Mouse (Mus musculus) skeletal muscle tissue, adult 2 months (tissue): ENCODE data around the gene E330021D16Rik.

Experiments
- DNase-seq: peaks from one replicate; pipeline ENCODE4 v3.0.0-alpha.2; 2012; ENCODE audit warnings: low read depth, low spot score

Gene E330021D16Rik

GRCm38 (mm10) chr6:136421059-136421458 is 5.7 kb upstream of the E330021D16Rik start:
- no peak for DNase-seq

DNA sequence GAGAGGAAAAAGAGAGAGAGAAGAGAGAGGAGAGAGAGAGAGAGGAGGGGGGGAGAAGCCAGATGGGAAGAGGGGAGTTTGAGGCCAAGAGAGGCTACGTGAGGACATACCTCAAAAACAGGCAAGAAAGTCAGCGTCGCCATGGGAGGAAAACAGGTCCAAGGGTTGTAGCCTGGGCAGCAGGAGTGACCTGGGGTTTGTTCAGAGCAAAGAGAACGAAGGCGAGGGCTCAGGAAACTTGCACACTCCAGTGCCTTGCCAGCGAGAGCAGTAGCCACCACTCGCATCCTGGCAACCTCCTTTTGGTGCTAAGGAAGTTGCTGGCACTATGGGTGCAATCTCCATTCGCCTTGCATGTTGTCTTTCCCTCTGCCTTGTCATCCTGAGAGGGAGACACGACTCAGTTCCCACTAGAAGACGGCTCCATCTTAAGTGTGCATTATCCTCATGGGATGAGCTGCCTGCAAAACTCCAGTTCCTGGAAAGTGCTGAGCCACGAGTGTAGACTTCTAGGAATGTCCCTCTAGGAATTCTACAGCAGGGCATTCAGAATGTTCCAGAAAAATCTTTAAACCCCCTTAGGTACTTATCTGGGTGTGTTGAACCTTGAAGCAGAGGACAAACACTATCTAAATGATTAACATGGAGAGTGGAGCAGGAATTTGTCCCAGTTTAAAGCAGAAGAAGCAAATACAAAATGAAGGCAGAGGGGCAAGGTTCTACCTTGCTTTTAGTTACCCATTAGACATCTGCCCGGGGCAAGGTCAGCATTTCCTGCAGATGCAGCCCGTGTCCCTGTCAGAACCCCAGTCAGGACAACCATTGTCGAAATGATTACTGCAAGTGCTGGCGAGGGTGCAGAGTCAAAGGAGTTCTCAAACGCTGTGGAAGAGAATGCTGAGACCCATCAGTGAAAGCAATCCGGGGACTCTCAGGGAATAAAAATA is 3.8 kb upstream of the E330021D16Rik start:
- DNase-seq, result no peak

- no peak for DNase-seq
Measured at GRCm38 (mm10) chr6:136418333-136418848, 3.0 kb upstream of the E330021D16Rik start.

- DNase-seq, result no peak
Measured at GRCm38 (mm10) chr6:136417864-136418263, 2.5 kb upstream of the E330021D16Rik start.

DNA sequence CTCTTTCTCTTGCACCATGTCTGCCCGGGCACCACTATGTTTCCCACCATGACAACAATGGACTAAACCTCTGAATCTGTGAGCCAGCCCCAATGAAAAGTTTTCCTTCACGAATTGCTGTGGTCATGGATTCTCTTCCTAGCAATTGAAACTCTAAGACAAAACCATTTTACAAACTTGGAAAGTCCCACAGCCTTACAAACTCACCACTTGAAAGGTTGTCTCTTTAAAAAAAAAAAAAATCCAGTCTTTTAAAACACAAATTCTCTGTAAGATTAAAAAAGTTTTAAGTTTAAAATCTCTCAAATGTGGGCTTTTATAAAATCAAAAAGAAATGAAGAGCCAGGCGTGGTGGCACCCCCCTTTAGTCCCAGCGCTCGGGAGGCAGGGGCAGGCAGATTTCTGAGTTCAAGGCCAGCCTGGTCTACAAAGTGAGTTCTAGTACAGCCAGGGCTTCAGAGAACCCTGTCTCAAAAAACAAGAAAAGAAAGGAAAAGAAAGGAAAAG is 1.5 kb downstream of the E330021D16Rik start:
- DNase-seq, result no peak

DNA sequence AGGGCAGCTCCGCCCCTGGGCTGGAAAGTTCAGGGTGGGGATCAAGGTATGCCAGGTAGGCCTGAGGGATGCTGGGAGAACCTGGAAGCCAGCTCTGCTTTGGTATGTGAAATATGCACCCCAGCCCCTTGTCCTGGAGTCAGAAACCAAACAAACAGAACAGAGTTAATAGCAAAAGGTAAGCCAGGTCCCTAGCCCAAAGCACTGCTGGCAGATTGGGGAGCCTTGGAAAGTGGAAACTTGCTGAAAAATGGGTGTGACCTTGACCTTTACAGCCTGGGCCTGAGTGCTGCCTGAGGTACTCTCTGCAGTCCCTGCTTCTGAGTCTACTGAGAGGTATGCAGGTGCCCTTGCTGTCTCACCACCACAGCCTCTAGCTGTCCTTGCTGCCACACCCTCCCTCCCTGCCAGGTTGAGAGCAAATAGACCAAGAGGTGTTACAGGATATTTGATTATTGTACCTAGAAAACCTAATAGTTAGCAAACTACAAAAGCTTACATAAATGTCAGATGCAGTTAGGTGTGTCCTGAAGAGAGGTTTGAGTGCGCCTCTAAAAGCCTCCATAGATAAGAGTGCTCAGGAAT is 7.7 kb downstream of the E330021D16Rik start:
- no peak for DNase-seq

- DNase-seq, result no peak
Measured at GRCm38 (mm10) chr6:136396860-136397259, 18.5 kb downstream of the E330021D16Rik start.

- no peak for DNase-seq
Measured at GRCm38 (mm10) chr6:136390262-136390661, 25.1 kb downstream of the E330021D16Rik start.

DNA sequence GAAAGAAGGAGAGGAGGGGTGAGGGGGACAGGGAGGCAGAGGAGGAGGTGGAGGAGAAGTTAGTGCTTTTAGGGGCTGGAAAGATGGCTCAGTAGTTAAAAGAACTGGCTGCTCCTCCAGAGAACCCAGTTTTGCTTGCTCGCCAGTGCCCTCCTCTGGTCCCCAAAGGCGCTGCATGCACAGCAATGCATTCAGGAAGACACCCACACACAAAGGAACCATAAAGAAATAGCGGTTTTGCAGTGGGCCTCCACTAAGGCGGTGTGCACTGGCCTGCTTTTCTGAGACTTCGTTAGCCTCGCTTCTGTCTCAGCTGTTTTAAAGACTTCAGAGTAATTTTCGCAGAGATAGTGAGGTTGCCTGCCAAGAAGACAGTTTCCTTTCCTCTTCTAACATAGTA is 30.1 kb downstream of the E330021D16Rik start:
- DNase-seq, result no peak

DNA sequence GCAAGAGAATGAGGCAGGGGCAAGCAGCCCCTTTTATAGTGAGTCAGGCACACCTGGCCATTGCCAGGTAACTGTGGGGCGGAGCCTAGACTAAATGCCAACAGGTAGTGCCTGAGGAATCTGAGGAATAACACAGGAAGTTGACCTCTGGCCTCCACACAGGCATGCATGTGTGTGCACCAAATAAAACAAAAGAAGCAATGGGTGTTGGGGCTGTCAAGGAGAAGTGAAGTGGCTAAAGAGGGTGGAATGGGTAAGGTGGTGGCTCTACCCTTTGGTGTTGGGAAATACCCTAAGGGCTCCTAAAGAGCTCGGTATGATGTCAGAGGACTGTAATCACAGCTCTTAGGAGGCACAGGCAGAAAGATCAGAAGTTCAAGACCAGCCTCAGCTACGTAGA is 32.2 kb downstream of the E330021D16Rik start:
- DNase-seq, result no peak

DNA sequence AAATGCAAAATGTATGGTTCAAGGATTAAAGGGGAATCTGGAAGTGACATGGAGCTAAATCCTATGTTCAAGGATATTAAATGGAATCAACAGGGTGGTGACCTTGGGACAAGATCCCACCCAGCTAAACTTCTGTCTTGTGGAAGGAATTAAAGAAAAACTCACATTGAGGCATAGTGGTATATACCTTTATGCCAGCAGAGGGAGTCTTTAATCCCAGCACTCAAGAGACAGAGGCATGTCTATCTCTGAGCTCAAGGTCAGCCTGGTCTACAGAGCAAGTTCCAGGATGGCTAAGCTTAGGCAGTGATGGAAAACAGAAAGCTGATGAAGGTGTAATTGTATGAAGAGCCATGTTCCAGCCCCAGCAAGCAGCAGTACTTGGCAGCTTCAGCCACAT is 39.3 kb downstream of the E330021D16Rik start:
- DNase-seq, result no peak

DNA sequence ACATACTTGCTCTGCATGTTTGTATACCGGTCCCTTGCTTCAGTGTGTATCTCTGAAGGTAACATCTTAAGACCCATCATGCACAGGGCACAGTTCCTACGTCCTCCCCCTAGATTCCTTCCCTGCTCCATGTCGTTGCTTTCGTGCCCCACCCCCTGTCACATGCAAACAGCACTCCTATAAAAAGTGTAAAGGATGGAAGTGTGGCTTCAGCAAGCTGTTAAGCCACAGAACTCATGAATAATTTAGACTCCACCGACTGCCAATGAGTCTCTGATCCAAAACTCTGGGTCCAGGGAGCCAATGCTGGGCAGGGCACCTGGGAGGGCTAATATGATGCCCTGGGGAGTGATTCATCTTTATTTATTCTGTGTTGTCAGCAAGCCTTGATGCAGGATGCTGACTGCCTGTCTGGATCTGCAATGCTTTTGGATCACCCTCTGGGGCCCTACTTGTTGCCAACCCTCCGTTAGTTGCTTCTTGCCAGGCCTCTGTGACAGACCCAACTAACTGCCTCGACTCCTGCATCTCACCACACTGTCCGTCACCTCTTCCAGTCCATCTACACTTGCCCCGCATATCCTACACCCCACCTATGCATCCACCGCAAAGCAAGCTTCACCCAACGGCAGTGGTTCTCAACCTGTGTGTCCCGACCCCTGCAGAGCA is 50.8 kb downstream of the E330021D16Rik start:
- DNase-seq, result no peak

GRCm38 (mm10) chr6:136364008-136364407 is 51.4 kb downstream of the E330021D16Rik start:
- DNase-seq, result no peak

GRCm38 (mm10) chr6:136363313-136363712 is 52.1 kb downstream of the E330021D16Rik start:
- DNase-seq, result no peak

- DNase-seq, result no peak
Measured at GRCm38 (mm10) chr6:136358471-136358870, 56.9 kb downstream of the E330021D16Rik start.

- DNase-seq, result peak; percentile 10
Measured at GRCm38 (mm10) chr6:136353399-136354184, 61.8 kb downstream of the E330021D16Rik start.
